Mouse (Mus musculus) CH12F3 (cell line): ENCODE results near the gene Acvr2b.

Experiments
- in situ Hi-C: fragments of 300-500 bp; cut with MboI; formaldehyde crosslinking; loops from 2 replicates; pipeline ENCODE4 v1.14.3; 2020; ENCODE audit warnings: low sequenced_read_pairs

Acvr2b gene

DNA sequence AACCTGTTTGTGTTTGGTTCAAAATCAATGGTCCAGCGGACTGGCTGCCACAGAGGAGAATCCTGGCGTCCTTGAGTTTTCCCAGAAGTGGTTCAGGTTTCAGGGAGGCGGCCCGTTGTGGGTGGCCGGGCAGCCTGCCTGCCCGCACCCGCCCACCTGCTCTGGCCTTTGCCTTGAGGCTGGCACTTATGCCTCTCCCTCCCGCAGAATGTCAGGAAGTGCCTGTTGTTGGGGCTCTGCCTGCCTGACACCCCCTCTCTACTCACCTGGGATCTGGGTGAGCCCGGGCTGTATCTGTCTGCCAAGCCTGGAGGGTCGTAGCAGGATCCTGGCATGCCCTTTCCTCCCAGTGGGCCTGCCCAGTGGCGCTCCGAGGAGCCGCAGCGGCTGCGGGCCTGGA is 6.0 kb downstream of the Acvr2b start:
- in situ Hi-C loops = no loop called here

- in situ Hi-C loops = no loop called here
Measured at GRCm38 (mm10) chr9:119408898-119409664, 7.2 kb downstream of the Acvr2b start.

- in situ Hi-C loops = no loop called here
Measured at GRCm38 (mm10) chr9:119409864-119410263, 7.9 kb downstream of the Acvr2b start.

DNA sequence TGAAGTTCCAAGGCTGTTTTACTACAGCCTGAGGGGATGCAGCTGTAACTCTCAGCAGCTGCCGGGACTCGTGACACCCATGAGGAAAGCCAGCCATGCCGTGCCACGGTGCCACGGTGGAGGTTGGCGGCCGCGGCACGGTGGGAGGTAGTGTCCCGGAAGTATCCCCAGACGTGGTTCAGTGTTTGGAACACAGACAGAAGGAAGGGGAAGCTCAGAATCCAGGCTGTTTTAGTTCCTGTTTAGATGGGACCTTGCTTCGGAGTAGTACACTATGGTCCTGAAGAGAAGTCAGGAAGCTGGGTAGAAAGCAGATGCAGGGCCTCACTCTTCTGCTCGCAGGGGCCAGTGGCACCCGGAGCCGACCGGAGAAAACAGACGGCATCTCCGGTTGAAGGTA is 16.1 kb downstream of the Acvr2b start:
- in situ Hi-C loops = no loop called here

DNA sequence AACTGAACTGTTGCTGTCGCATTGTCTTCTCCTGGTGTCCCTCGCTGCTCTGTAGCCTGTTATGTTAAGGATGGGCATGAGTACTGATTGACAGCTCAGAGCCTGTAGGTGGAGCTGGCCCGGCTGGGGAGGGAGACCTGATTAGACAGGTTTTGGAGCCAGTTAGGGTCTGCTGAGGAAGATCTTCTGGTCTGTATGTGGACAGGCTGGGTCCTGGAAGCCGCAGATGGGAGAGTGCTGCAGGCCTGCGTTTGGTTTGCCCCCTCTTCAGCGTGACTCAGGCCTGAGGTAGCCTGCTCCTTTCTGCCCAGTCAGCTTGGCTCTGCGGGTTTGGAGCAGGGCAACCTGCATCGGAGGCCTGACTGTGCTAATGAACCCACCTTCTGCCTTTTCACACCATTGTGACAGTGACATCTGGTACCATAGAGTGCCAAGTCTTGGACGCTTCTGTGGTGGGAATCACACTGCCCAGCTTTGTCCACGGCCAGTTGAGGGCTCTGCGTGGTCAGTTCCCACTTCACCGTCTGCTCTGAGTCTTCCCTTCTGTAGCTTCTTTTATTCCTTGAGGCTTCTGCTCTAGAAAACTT is 18.0 kb downstream of the Acvr2b start:
- in situ Hi-C loops = no loop called here

DNA sequence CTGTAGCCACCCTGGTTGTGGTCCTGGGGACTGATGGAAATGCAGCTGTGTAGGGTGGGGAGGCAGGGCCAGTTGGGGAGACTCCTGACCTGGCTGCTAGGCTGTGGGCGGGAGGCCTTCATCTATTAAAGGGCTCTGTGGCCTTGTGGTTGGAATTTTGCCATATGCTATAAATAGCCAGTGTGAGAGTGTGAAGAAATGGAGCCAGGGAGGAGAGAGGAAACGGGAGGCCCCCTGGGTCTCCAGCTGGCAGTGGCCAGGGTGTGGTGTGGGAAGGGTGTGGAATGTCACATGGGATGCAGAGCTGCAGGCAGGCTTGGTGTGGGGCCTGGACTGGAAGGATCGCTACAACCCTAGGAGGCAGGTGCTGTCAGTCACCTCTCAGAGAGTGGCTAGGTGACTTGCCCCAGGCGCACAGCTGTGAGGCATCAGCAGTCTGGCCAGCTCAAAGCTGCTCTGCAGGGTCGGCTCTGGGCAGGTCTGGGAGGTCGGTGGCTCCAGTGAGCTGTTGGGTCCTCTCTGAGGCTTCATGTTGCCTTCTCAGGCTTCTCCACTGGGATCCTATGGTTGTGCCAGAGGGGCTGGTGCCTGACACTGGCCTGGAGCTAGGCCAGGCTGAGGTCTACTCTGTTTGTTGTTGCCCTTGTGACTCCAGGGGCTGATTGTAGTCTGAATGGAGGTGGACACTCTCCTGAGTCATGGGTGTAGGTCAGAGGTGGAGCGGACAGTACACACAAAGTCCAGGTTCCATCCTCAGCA is 23.5 kb downstream of the Acvr2b start:
- in situ Hi-C loops = no loop called here

- in situ Hi-C loops = no loop called here
Measured at GRCm38 (mm10) chr9:119425976-119426415, 24.1 kb downstream of the Acvr2b start.

DNA sequence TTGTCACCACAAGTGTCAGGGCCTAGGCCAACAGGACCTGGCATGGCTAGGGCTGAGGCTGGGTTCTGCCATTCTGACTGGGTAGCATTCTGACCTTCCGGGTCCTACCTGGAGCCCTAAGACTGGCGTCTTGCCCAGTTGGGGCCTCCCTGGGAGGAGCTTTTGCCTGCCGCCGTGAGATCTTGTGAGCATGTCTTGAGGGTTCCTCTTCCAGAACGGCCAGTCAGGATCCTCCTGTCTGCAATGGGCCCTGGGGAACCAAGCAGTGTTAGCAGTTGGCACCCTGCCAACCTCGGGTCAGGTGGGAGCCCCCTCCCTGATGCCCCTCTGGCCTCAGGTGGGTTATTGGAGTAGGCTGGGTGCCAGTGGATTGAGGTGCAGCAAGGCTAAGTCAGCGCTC is 24.6 kb downstream of the Acvr2b start:
- in situ Hi-C loops = no loop called here

DNA sequence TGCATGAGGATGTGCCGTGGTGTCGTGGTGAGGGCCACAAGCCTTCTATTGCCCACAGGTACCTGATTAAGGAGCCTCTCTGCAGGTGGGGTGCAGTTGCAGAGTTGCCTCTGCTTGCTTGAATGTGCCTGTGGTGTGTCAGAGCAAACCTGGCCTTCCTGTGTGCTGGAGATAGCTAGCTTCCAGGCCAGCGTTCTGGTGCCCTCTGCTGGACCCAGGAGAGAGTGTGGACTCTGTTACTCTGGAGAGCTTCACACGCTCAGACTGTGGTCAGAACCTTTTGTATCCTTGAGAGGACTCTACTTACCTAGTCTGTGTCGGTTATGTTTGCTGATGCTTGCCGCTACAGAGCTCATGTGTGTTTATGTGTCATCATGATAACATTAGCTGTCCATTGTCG is 28.4 kb downstream of the Acvr2b start:
- in situ Hi-C loops = no loop called here

- in situ Hi-C loops = no loop called here
Measured at GRCm38 (mm10) chr9:119435855-119436254, 33.9 kb downstream of the Acvr2b start.

DNA sequence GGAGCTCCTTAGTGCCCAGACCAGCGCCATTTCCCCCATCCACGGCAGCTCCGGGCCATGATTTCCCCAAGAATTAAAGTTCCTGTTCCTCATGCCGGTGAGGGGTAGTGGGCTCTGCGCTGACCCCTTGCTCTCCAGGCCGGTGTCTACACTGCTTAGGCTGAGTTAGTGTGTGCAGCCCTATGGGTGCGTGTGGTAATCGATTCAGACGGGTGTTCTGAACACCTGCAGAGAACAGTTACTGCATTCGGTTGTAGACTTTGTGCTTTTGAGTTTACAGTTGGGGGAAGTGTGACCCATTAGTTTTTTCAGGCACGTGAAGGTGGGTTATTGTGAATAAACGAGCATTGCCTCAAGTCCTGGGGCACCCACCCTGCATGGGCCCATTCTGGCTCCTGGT is 36.1 kb downstream of the Acvr2b start:
- in situ Hi-C loops = no loop called here

GRCm38 (mm10) chr9:119438498-119439000 is 36.6 kb downstream of the Acvr2b start:
- in situ Hi-C loops = no loop called here

DNA sequence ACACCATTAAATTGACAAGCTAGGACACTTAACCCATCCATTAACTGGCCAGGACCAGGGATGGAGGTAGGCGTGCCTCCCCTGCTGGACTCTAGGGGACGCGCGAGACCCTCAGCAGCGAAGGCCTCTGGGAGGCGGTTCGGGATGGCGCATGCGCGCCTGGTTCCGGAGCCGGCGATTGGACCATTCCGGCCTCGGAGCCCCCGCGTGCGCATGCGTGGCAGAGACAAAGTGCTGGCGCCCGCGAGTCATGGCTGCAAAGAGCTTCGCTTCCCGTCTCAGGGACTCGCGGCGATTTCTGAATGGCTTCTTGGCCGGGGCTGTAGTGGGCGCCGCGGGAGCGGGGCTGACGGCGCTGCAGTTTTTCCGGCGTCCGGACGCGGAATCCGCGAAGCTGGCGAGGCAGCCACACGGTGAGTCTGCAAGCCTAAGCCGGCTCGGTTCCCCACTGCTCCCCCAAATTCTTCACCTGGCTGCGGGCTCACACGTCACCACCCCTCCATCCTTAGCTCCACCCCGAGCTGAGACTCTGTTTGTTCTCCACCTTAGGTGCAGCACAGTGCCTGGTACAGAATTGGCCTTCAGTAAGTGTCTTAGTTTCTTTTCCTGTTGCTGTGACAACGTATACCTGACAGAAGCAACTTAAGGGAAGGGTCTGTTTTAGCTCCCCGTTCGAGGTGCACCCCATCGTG is 43.0 kb downstream of the Acvr2b start, which contains the start of gene Exog:
Gene Exog (plus strand): TSS at position 206 of the 692 bp plus-strand sequence.
- in situ Hi-C loops = no loop called here

DNA sequence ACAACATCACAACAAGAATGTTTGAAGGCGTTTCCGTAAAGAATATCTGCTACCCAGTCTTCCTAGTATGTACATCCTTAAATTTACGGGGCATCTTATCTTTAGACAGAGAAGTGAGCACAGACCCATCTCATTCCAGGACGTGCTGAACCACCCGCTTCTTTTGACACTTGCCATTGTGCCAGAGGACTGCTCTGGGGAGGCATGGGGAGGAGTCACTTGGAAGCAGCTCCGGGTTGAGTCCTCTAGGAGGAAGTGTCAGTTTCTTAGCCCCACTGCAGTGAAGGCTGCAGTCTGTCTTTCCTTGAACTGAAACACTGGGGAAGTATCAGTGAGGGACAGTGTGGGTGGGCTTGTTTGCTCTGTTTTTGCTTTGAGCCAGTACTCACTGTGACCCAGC is 43.8 kb downstream of the Acvr2b start:
- in situ Hi-C loops = no loop called here

- in situ Hi-C loops = no loop called here
Measured at GRCm38 (mm10) chr9:119455967-119456366, 54.0 kb downstream of the Acvr2b start.

GRCm38 (mm10) chr9:119457122-119457521 is 55.2 kb downstream of the Acvr2b start:
- in situ Hi-C loops = no loop called here

DNA sequence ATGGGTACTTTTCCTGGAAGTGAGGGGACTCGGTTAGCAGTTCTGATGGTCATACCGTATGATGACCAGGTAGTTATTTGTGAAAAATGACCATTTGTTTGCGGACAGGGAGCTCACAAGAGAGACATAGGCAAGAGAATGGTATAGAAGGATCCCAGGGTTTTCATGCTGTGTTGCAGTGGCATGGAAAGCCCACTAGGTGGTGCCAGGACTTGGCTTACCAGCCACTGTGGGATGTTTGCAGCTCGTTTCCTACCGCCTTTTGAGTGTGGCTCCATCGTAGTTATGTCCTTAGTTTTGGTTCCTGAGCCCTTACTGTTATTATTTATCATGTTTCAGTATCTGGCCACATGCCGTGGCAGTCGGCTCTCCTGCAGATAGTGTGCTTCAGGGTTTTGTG is 58.5 kb downstream of the Acvr2b start:
- in situ Hi-C loops = loop anchor here (10.0 kb wide), 1 partner anchor 114 kb away; the partner anchor contains the start of gene Scn5a

- in situ Hi-C loops = loop anchor here (10.0 kb wide), 1 partner anchor 110 kb away; the partner anchor contains the start of gene Scn5a
Measured at GRCm38 (mm10) chr9:119465056-119465455, 63.1 kb downstream of the Acvr2b start.

- in situ Hi-C loops = loop anchor here (10.0 kb wide), 1 partner anchor 109 kb away; the partner anchor contains the start of gene Scn5a
Measured at GRCm38 (mm10) chr9:119465595-119465994, 63.7 kb downstream of the Acvr2b start.

DNA sequence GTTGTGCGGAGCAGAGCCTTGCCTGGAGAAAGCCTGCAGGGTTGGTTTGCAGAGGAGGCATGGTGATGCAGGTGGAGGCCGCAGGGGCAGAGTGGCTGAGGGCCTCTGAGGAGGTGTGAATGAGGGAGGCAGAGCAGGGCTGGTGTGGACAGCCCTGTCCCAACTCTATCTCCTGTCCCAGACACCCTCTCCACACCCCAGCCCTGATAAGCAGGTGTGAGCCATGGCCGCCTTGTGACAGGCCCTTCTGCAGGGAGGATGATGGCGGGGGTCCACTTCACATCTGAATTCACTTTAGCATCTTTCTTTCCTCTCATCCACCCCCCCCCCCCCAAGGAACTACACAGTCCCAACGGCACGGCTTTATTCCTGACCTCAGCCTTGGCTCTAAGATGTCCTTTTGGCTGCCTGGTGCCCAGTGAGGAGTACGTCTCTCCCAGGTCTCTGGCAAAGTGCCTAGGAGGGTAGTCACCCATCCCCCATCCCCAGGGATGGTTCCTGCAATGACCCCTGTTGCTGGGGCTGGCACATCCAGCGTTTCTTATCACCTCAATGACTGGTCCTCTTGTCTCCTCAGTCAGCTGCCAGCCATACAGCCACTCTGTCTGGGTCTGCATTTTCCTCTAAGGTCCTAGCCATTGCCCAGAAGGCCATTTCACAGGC is 67.9 kb downstream of the Acvr2b start:
- in situ Hi-C loops = loop anchor here (10.0 kb wide), 1 partner anchor 105 kb away; the partner anchor contains the start of gene Scn5a
